Mouse (Mus musculus): Measurements from ENCODE around the gene Olfr1002.
"Not testable (repeated sequence)": the region's sequence is repeated elsewhere in the genome, so short reads cannot be mapped to it uniquely, and the experiment has no call there.

The Olfr1002 gene

GRCm38 (mm10) chr2:85650604-85651003 is at the start of gene Olfr1002:
Olfr1002 (minus strand) TSS chr2:85650704.
- no peak for DNase-seq (ENCODE audit: low spot score)

- DNase-seq (ENCODE audit: low spot score), result no peak
These were observed 38.6 kb upstream of the Olfr1002 start, which contains the start of gene Olfr1008 for GRCm38 (mm10) chr2:85689131-85689530. Olfr1008 (plus strand) TSS chr2:85689431.

GRCm38 (mm10) chr2:85678667-85679066 is 28.2 kb upstream of the Olfr1002 start, which contains the start of gene Olfr1006:
Olfr1006 (minus strand) TSS chr2:85678767.
- no peak for DNase-seq (ENCODE audit: low spot score)

GRCm38 (mm10) chr2:85664355-85664754 is 13.9 kb upstream of the Olfr1002 start, which contains the start of gene Olfr154:
Olfr154 (minus strand) TSS chr2:85664455.
- not testable (repeated sequence) for DNase-seq (ENCODE audit: low spot score)

GRCm38 (mm10) chr2:85611803-85612202 is 38.7 kb downstream of the Olfr1002 start, which contains the start of gene Olfr1000:
Olfr1000 (minus strand) TSS chr2:85611903.
- no peak for DNase-seq (ENCODE audit: low spot score)
